Mouse (Mus musculus) forebrain, embryonic 11.5 days (tissue): ENCODE data around the gene Ppp6r1. TPM values are rescaled to one million over a fixed set of nuclear protein-coding genes. Genes with fewer than 3 reads are reported as not detected.

Experiments used
- ATAC-seq: fragments of 200-750 bp; cut with Nextera tagmentation; replicated peaks from 2 replicates; pipeline ENCODE4 v1.8.0; 2017; ENCODE audit warnings: moderate TSS enrichment; ENCODE audit not compliant: low FRiP score
- DNase-seq: peaks from one replicate; pipeline ENCODE4 v3.0.0-alpha.2; 2017; ENCODE audit warnings: low spot score
- H3K27ac ChIP-seq: fragments of 300-500 bp; sonication (generic); 2 replicates; pipeline ENCODE4 v1.5.1; 2014; ENCODE audit warnings: low read depth, low read length
- H3K27me3 ChIP-seq: fragments of 300-500 bp; sonication (generic); 2 replicates; pipeline ENCODE4 v1.6.1; 2014; ENCODE audit warnings: mild to moderate bottlenecking, low read length, mixed read lengths; ENCODE audit not compliant: control insufficient read depth, insufficient read depth
- H3K36me3 ChIP-seq: fragments of 300-500 bp; sonication (generic); 2 replicates; pipeline ENCODE4 v1.6.1; 2014; ENCODE audit warnings: mild to moderate bottlenecking, low read length, moderate library complexity, mixed read lengths; ENCODE audit not compliant: control insufficient read depth, insufficient read depth
- H3K4me1 ChIP-seq: fragments of 300-500 bp; sonication (generic); replicated peaks from 2 replicates; pipeline ENCODE4 v1.6.1; 2014; ENCODE audit warnings: low read length, mixed read lengths; ENCODE audit not compliant: control insufficient read depth, insufficient read depth
- H3K4me2 ChIP-seq: fragments of 300-500 bp; sonication (generic); 2 replicates; pipeline ENCODE4 v1.6.1; 2014; ENCODE audit warnings: low read depth, mild to moderate bottlenecking, low read length, moderate library complexity, mixed read lengths; ENCODE audit not compliant: severe bottlenecking
- H3K4me3 ChIP-seq: fragments of 300-500 bp; sonication (generic); 2 replicates; pipeline ENCODE4 v1.5.1; 2014; ENCODE audit warnings: low read depth, low read length
- H3K9ac ChIP-seq: fragments of 300-500 bp; sonication (generic); 2 replicates; pipeline ENCODE4 v1.6.1; 2014; ENCODE audit warnings: low read length
- H3K9me3 ChIP-seq: fragments of 300-500 bp; sonication (generic); 2 replicates; pipeline ENCODE4 v1.6.1; 2016; ENCODE audit warnings: low read length, mixed read lengths; ENCODE audit not compliant: control insufficient read depth
- WGBS: fragments of 180-500 bp; shearing (Covaris S2); extraction: QIAGEN DNeasy Blood & Tissue Kit; methylation state at CpG from one replicate; pipeline ENCODE4 v1.1.7; 2014; 5-methylcytosine and 5-hydroxymethylcytosine counted together
- polyA plus RNA-seq: library from polyadenylated mRNA; unstranded; fragments of >200 nt; fragmentation: Nextera tagmentation; extraction: Ambion mirVana; gene quantifications from 2 replicates; pipeline ENCODE4 v1.2.1, GENCODE M21; 2014

Ppp6r1 gene
- polyA plus RNA-seq, 1 experiment from 2014 or later, result 7.1 TPM

DNA sequence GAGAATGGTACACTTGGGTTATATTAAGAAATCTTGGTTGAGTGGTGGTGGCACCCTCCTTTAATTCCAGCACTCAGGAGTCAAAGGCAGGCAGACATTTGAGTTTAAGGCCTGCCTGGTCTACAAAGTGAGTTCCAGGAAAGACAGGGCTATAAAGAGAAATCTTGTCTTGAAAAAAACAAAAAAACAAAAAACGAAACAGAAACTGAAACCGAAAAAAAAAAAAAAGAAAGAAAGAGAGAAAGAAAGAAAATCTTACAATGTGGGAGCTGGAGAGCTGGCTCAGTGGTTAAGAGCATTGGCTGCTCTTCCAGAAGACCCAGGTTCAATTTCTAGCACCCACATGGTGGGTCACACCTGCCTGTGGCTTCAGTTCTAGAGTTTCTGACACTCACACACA is 4.9 kb upstream of the Ppp6r1 start:
- WGBS, result 83% methylated on average over 2 of the region's 2 CpGs
- no peak for ATAC-seq
- no peak overlapping the region for H3K27ac ChIP-seq
- H3K36me3 ChIP-seq, result no peaks in the 10 kb centered on the region; the same call in 1 of the 2 replicates
- no peak overlapping the region for H3K4me3 ChIP-seq
- H3K9ac ChIP-seq, result no peak overlapping the region
- H3K9me3 ChIP-seq, result no peaks in the 10 kb centered on the region
- no peaks in the 10 kb centered on the region; the same call in 1 of the 2 replicates for H3K4me1 ChIP-seq
- no peak overlapping the region for H3K4me2 ChIP-seq
- DNase-seq, result no peak
- H3K27me3 ChIP-seq, result no peaks in the 10 kb centered on the region

GRCm38 (mm10) chr7:4663179-4663578 is 4.4 kb upstream of the Ppp6r1 start:
- Histone ChIP-seq H3K4me1 (no peaks in the 10 kb centered on the region; the same call in 1 of the 2 replicates), H3K4me3 (no peak overlapping the region), H3K27me3 (no peaks in the 10 kb centered on the region), H3K4me2 (no peak overlapping the region), H3K36me3 (no peaks in the 10 kb centered on the region; the same call in 1 of the 2 replicates), H3K9me3 (no peaks in the 10 kb centered on the region), H3K27ac (no peak overlapping the region), H3K9ac (no peak overlapping the region)
- 76% methylated on average over 8 of the region's 8 CpGs for WGBS
- ATAC-seq (no peak), DNase-seq (no peak)

- peak overlapping the region; percentile 69 for H3K4me2 ChIP-seq
- DNase-seq (no peak), ATAC-seq (no peak)
- H3K27ac ChIP-seq, result peak overlapping the region; percentile 92; the same call in 1 of the 2 replicates
- peaks cover 9% of the 10 kb centered on the region; the same call in 1 of the 2 replicates for H3K4me1 ChIP-seq
- H3K4me3 ChIP-seq, result peak overlapping the region; percentile 89
- no peaks in the 10 kb centered on the region for H3K27me3 ChIP-seq
- H3K9me3 ChIP-seq, result no peaks in the 10 kb centered on the region
- WGBS, result 65% methylated on average over 3 of the region's 3 CpGs
- no peaks in the 10 kb centered on the region for H3K36me3 ChIP-seq
- H3K9ac ChIP-seq, result peak overlapping the region; percentile 93; the same call in 1 of the 2 replicates
Observed at GRCm38 (mm10) chr7:4659911-4660443, 1.2 kb upstream of the Ppp6r1 start.

DNA sequence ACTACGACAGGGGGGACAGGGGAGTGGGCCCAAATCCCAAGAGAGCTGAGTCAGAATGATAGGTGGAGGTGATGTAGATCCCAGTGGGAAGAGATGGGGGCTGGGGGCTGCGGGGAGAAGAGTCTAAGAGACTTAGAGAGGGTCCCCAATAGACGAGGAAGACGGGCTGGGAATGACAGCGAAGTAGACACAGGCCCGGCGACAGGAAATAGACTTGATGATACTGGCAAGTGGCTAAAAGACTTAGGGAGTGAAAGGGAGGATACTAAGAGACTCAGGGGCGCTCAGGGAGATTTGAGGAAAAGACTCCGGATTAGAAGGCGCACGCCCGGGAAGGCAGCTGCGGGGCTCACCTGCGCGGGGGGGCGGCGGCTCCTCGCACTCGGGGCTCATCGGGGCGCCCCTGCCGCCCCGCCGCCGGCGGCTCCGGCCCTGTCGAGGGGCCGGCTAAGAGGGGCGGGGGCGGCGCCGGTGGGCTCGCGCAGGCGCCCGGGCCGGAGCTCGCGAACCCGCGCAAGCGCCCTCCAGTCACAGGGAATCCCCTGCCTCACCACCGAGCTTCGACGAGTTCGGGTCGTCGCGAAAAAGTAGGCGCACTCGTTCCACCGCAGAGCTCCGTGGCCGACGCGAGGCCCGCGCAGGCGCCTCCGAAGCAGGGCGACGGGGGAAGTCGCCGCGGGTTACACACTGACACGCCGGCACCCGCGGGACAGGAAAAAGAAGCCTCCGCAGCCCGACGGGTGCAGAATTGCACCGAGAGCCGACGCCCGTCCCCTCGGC is 501 bp downstream of the Ppp6r1 start:
- peak overlapping the region; percentile 91 for H3K4me2 ChIP-seq
- DNase-seq (no peak), ATAC-seq (peak; percentile 79)
- no peaks in the 10 kb centered on the region for H3K9me3 ChIP-seq
- under 1% methylated on average over 78 of the region's 78 CpGs for WGBS
- peak overlapping the region; percentile 89 for H3K4me3 ChIP-seq
- peaks cover 9% of the 10 kb centered on the region; the same call in 1 of the 2 replicates for H3K4me1 ChIP-seq
- no peaks in the 10 kb centered on the region for H3K27me3 ChIP-seq
- H3K27ac ChIP-seq, result peak overlapping the region; percentile 75
- no peaks in the 10 kb centered on the region for H3K36me3 ChIP-seq
- H3K9ac ChIP-seq, result peak overlapping the region; percentile 93

- no peaks in the 10 kb centered on the region for H3K27me3 ChIP-seq
- H3K9me3 ChIP-seq, result no peaks in the 10 kb centered on the region
- ATAC-seq (no peak), DNase-seq (no peak)
- H3K27ac ChIP-seq, result 0 out of 2 replicates have a peak overlapping the region, but pooled peaks have one; percentile 2
- 59% methylated on average over 9 of the region's 9 CpGs for WGBS
- H3K9ac ChIP-seq, result peak overlapping the region; percentile 93
- peak overlapping the region; percentile 89 for H3K4me3 ChIP-seq
- H3K4me1 ChIP-seq, result peaks cover 9% of the 10 kb centered on the region; the same call in 1 of the 2 replicates
- H3K4me2 ChIP-seq, result peak overlapping the region; percentile 91
- no peaks in the 10 kb centered on the region; the same call in 1 of the 2 replicates for H3K36me3 ChIP-seq
Observed at GRCm38 (mm10) chr7:4657521-4658127, 1.2 kb downstream of the Ppp6r1 start.

DNA sequence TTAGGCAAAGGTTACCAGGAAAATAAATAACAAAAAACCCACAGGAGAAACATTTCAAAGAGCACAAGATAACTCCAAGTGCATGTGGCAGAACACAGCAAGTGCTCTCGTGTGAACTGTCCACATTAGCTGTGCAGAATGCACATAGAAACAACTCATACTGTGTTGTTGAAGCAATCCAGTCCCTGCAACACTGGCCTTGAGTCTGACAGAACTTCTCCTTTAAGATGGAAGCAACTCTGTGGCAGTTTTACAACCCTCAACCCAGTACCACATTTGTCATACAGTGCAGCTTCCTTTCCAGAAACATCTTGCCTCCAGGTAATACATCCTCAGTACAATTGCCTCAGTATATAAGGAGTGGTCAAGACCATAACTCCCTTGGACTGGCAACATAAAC is 2.0 kb downstream of the Ppp6r1 start:
- ATAC-seq (no peak), DNase-seq (no peak)
- Histone ChIP-seq H3K27ac (no peak overlapping the region), H3K36me3 (no peaks in the 10 kb centered on the region; the same call in 1 of the 2 replicates), H3K9me3 (no peaks in the 10 kb centered on the region), H3K4me1 (peaks cover 9% of the 10 kb centered on the region; the same call in 1 of the 2 replicates), H3K9ac (no peak overlapping the region), H3K4me3 (peak overlapping the region; percentile 89), H3K27me3 (no peaks in the 10 kb centered on the region), H3K4me2 (peak overlapping the region; percentile 91; the same call in 1 of the 2 replicates)
- WGBS, result 55% methylated on average over 1 of the region's 1 CpGs

DNA sequence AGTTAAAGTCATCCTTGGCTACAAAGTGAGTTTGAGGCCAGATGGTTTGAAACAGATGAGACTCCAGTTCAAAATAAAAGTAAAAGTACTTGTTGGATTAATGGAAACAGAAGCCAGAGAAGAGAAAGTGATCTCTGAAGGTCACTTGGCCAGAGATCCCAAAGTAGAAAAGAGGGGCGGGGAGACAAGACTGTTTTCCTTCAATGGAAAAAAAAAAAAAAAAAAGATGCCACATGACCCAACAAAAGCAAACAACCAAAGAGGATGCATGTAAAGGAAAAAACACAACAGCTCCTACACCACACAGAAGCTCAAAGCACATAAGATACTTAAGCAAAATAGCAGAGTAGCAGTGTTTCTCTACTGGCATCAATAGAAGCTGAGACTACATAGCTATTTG is 2.9 kb downstream of the Ppp6r1 start:
- H3K4me3 ChIP-seq, result no peak overlapping the region
- H3K27ac ChIP-seq, result no peak overlapping the region
- no peak overlapping the region for H3K4me2 ChIP-seq
- DNase-seq (no peak), ATAC-seq (no peak)
- no peaks in the 10 kb centered on the region for H3K9me3 ChIP-seq
- no peaks in the 10 kb centered on the region; the same call in 1 of the 2 replicates for H3K36me3 ChIP-seq
- no peaks in the 10 kb centered on the region for H3K27me3 ChIP-seq
- no peak overlapping the region for H3K9ac ChIP-seq
- peaks cover 9% of the 10 kb centered on the region; the same call in 1 of the 2 replicates for H3K4me1 ChIP-seq
- WGBS, result 92% methylated on average over 1 of the region's 1 CpGs

GRCm38 (mm10) chr7:4655393-4655792 is 3.4 kb downstream of the Ppp6r1 start:
- Histone ChIP-seq H3K9ac (no peak overlapping the region), H3K36me3 (no peaks in the 10 kb centered on the region; the same call in 1 of the 2 replicates), H3K4me3 (no peak overlapping the region), H3K27ac (no peak overlapping the region), H3K4me2 (no peak overlapping the region), H3K9me3 (no peaks in the 10 kb centered on the region), H3K27me3 (no peaks in the 10 kb centered on the region), H3K4me1 (peaks cover 9% of the 10 kb centered on the region; the same call in 1 of the 2 replicates)
- ATAC-seq (no peak), DNase-seq (no peak)
- 97% methylated on average over 4 of the region's 4 CpGs for WGBS
